Mouse (Mus musculus): ENCODE results near the gene Degs1. TPM values are rescaled to one million over a fixed set of nuclear protein-coding genes. Genes with fewer than 3 reads are reported as not detected.
"Not testable (repeated sequence)": the region's sequence is repeated elsewhere in the genome, so short reads cannot be mapped to it uniquely, and the experiment has no call there.

The Degs1 gene
- 10 to 100 TPM; 17.6 to 18.6 TPM for total RNA-seq (2021)
- long read RNA-seq, experiment 1, transcript Degs1-201 (3 exons, 2,048 nt): major isoform, 20 of 29 reads
- long read RNA-seq, experiment 1, partial matches to known transcripts: 2 of 29 reads
- long read RNA-seq, experiment 1, other reads (novel, unspliced or antisense): 7 of 29 reads
- long read RNA-seq, experiment 2, transcript Degs1-201 (3 exons, 2,048 nt): major isoform, 26 of 31 reads
- long read RNA-seq, experiment 2, partial matches to known transcripts: 0 of 31 reads
- long read RNA-seq, experiment 2, other reads (novel, unspliced or antisense): 5 of 31 reads

- peak; percentile 93 for DNase-seq
These were observed at the start of gene Degs1 for GRCm38 (mm10) chr1:182282091-182283075. Gene Degs1 (minus strand): TSS chr1:182282804.

- no peak for DNase-seq
These were observed 43.3 kb upstream of the Degs1 start for GRCm38 (mm10) chr1:182325919-182326318.

GRCm38 (mm10) chr1:182324552-182324951, 41.9 kb upstream of the Degs1 start:
- no peak for DNase-seq

- DNase-seq: no peak
These were observed 40.5 kb upstream of the Degs1 start for GRCm38 (mm10) chr1:182323139-182323538.

GRCm38 (mm10) chr1:182314201-182314600, 31.6 kb upstream of the Degs1 start:
- DNase-seq: no peak

GRCm38 (mm10) chr1:182313181-182313580, 30.6 kb upstream of the Degs1 start:
- no peak for DNase-seq

GRCm38 (mm10) chr1:182311376-182311775, 28.8 kb upstream of the Degs1 start:
- no peak for DNase-seq

GRCm38 (mm10) chr1:182310316-182310715, 27.7 kb upstream of the Degs1 start:
- DNase-seq: no peak

- no peak for DNase-seq
These were observed 26.8 kb upstream of the Degs1 start for GRCm38 (mm10) chr1:182309403-182309802.

GRCm38 (mm10) chr1:182302916-182303315, 20.3 kb upstream of the Degs1 start:
- no peak for DNase-seq

- DNase-seq: no peak
These were observed 19.7 kb upstream of the Degs1 start for GRCm38 (mm10) chr1:182302176-182302870.

- no peak for DNase-seq
These were observed 15.2 kb upstream of the Degs1 start for GRCm38 (mm10) chr1:182297821-182298220.

GRCm38 (mm10) chr1:182297246-182297645, 14.6 kb upstream of the Degs1 start:
- no peak for DNase-seq

GRCm38 (mm10) chr1:182296816-182297215, 14.2 kb upstream of the Degs1 start:
- DNase-seq: no peak

- DNase-seq: no peak
These were observed 13.5 kb upstream of the Degs1 start for GRCm38 (mm10) chr1:182296141-182296540.

GRCm38 (mm10) chr1:182292291-182292690, 9.7 kb upstream of the Degs1 start:
- no peak for DNase-seq

- not testable (repeated sequence) for DNase-seq
These were observed 8.1 kb upstream of the Degs1 start for GRCm38 (mm10) chr1:182290741-182291140.

GRCm38 (mm10) chr1:182289781-182290180, 7.2 kb upstream of the Degs1 start:
- DNase-seq: no peak

- no peak for DNase-seq
These were observed 6.0 kb upstream of the Degs1 start for GRCm38 (mm10) chr1:182288601-182289000.

- DNase-seq: no peak
These were observed 5.2 kb upstream of the Degs1 start for GRCm38 (mm10) chr1:182287781-182288180.

GRCm38 (mm10) chr1:182284795-182285194, 2.2 kb upstream of the Degs1 start:
- DNase-seq: no peak

- DNase-seq: no peak
These were observed 627 bp upstream of the Degs1 start for GRCm38 (mm10) chr1:182283231-182283630.
